Mouse (Mus musculus): Measurements from ENCODE around the gene Pgbd1. TPM values are rescaled to one million over a fixed set of nuclear protein-coding genes. Genes with fewer than 3 reads are reported as not detected.
A peak's percentile ranks its signal among the peaks of the same experiment; 100 is the strongest.

The Pgbd1 gene
- total and polyA plus RNA-seq, 3 experiments, result 0.25 to 0.35 TPM; not detected in 1

DNA sequence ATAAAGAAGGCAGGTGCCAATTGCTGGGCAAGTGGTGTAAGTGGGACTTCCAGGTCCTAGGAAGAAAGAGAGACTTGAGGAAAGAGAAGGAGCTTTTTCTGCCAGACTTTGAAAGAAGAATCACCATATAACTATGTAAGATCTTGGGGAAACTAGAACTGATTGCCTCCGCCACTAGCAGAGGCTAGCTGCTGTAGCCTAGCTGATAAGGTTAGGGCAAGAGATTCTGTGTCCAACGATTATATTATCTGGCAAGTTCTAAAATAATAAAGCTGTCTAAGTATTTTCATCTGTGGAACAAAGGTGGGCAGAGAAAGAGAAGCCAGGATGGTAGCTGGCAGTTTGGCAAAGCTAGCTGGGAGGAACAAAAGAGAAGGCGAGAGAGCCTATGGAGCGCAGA lies 31.6 kb upstream of the Pgbd1 start:
- Histone ChIP-seq H3K4me1 (ENCODE audit: control insufficient read depth in 1 of 2, insufficient read depth in 2 of 2, low read length in 2 of 2) (peaks cover 0 to 7% of the 10 kb centered on the region in 2 experiments; a peak in 2 of 4 replicates), H3K4me3 (ENCODE audit: control insufficient read depth in 1 of 2, insufficient read depth in 1 of 2, low read depth in 2 of 2, low read length in 2 of 2) (peak overlapping the region in 1 of 2 experiments; percentile 19; a peak in 2 of 4 replicates), H3K79me2 (ENCODE audit: control insufficient read depth, insufficient read depth, low read length, poor library complexity) (no peaks in the 10 kb centered on the region), H3K27me3 (ENCODE audit: control insufficient read depth in 1 of 2, insufficient read depth in 2 of 2, low read length in 2 of 2) (no peaks in the 10 kb centered on the region; a peak in 1 of 4 replicates), H3K36me3 (ENCODE audit: control insufficient read depth in 1 of 2, insufficient read depth in 2 of 2, low read length in 2 of 2) (peaks cover 0 to 7% of the 10 kb centered on the region in 2 experiments; a peak in 2 of 4 replicates), H3K27ac (ENCODE audit: control insufficient read depth, low read depth, low read length) (no peak overlapping the region), H3K9ac (ENCODE audit: control insufficient read depth, low read depth, low read length, poor library complexity, severe bottlenecking) (peak overlapping the region; percentile 30; the same call in 1 of the 2 replicates), H3K9me3 (replicated peaks; ENCODE audit: insufficient read depth, low read length) (no peaks in the 10 kb centered on the region)
- TF ChIP-seq MAFK (IDR thresholded peaks at IDR 0.05; ENCODE audit: borderline replicate concordance, low read depth, low read length) (no peak), ETS1 (IDR thresholded peaks at IDR 0.05; ENCODE audit: low read depth, low read length) (no peak), BHLHE40 (IDR thresholded peaks at IDR 0.05; ENCODE audit: borderline replicate concordance, low read depth, low read length) (no peak), RAD21 (IDR thresholded peaks at IDR 0.05; ENCODE audit: low read depth, low read length) (no peak), MXI1 (IDR thresholded peaks at IDR 0.05; ENCODE audit: low read depth, low read length) (no peak), ZMIZ1 (IDR thresholded peaks at IDR 0.05; ENCODE audit: low read depth, low read length) (no peak), CHD2 (IDR thresholded peaks at IDR 0.05; ENCODE audit: low read length) (no peak), EP300 (IDR thresholded peaks at IDR 0.05; ENCODE audit: low read depth in 1 of 2, low read length in 2 of 2) (peak; percentile 54 to 70; a peak in 3 of 4 replicates), TCF12 (IDR thresholded peaks at IDR 0.05; ENCODE audit: low read depth, low read length) (peak; percentile 71), POLR2AphosphoS5 (IDR thresholded peaks at IDR 0.05; ENCODE audit: borderline replicate concordance, low read depth, low read length) (no peak), ZKSCAN1 (IDR thresholded peaks at IDR 0.05; ENCODE audit: low read depth, low read length) (no peak), RCOR1 (IDR thresholded peaks at IDR 0.05; ENCODE audit: low read depth, low read length) (no peak), TAL1 (IDR thresholded peaks at IDR 0.05; ENCODE audit: low read length) (peak; percentile 12; the same call in 1 of the 2 replicates), GATA1 (IDR thresholded peaks at IDR 0.05; ENCODE audit: low read depth, low read length) (peak; percentile 78), USF2 (IDR thresholded peaks at IDR 0.05; ENCODE audit: borderline replicate concordance in 1 of 2, insufficient read depth in 1 of 2, low read depth in 1 of 2, low read length in 2 of 2) (no peak)
- DNase-seq (ENCODE audit: low read depth, low spot score), result peak; percentile 48

DNA sequence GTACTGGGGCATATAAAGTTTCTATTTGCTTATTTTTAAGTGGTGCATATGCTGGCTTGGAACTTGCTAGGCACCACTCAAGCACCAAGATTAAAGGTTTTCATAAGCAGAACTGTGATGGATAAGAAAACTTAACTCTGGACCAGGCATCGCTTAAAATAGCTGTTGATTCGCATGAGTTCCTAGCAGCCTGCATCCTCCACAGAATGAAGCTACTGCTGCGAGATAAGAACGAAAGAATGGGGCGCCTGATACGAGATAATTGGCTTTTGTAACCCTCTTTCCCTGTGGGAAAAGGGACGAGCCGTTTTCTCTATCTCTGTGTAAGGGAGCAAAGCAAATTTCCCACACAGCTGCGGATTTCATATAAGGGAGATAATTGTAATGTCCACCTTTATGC lies 28.2 kb upstream of the Pgbd1 start:
- DNase-seq (ENCODE audit: low read depth, low spot score), result peak; percentile 57
- no peak overlapping the region for H3K27ac ChIP-seq (ENCODE audit: control insufficient read depth, low read depth, low read length)
- peaks cover 0 to 7% of the 10 kb centered on the region in 2 experiments; a peak in 2 of 4 replicates for H3K4me1 ChIP-seq (ENCODE audit: control insufficient read depth in 1 of 2, insufficient read depth in 2 of 2, low read length in 2 of 2)
- no peaks in the 10 kb centered on the region for H3K79me2 ChIP-seq (ENCODE audit: control insufficient read depth, insufficient read depth, low read length, poor library complexity)
- H3K9me3 ChIP-seq (replicated peaks; ENCODE audit: insufficient read depth, low read length), result no peaks in the 10 kb centered on the region
- peaks cover 0 to 7% of the 10 kb centered on the region in 2 experiments; a peak in 2 of 4 replicates for H3K36me3 ChIP-seq (ENCODE audit: control insufficient read depth in 1 of 2, insufficient read depth in 2 of 2, low read length in 2 of 2)
- peak; percentile 31; the same call in 1 of the 2 replicates for TF ChIP-seq RCOR1 (IDR thresholded peaks at IDR 0.05; ENCODE audit: low read depth, low read length)
- TF ChIP-seq JUND (IDR thresholded peaks at IDR 0.05; ENCODE audit: low read depth, low read length), result no peak
- peak; percentile 39 to 53; a peak in 3 of 4 replicates for TF ChIP-seq EP300 (IDR thresholded peaks at IDR 0.05; ENCODE audit: low read depth in 1 of 2, low read length in 2 of 2)
- TF ChIP-seq MXI1 (IDR thresholded peaks at IDR 0.05; ENCODE audit: low read depth, low read length), result 0 out of 2 replicates have a peak, but pooled peaks have one; percentile 11
- TF ChIP-seq GATA1 (IDR thresholded peaks at IDR 0.05; ENCODE audit: low read depth, low read length), result peak; percentile 63
- peak; percentile 36; the same call in 1 of the 2 replicates for TF ChIP-seq TCF12 (IDR thresholded peaks at IDR 0.05; ENCODE audit: low read depth, low read length)
- TF ChIP-seq ZKSCAN1 (IDR thresholded peaks at IDR 0.05; ENCODE audit: low read depth, low read length), result no peak
- 0 out of 2 replicates have a peak, but pooled peaks have one; percentile 30 for TF ChIP-seq ETS1 (IDR thresholded peaks at IDR 0.05; ENCODE audit: low read depth, low read length)
- 0 out of 4 replicates have a peak overlapping the region, but pooled peaks of 1 of the 2 experiments have one; percentile 1 for H3K4me3 ChIP-seq (ENCODE audit: control insufficient read depth in 1 of 2, insufficient read depth in 1 of 2, low read depth in 2 of 2, low read length in 2 of 2)
- peaks cover 0 to 3% of the 10 kb centered on the region in 2 experiments; a peak in 3 of 4 replicates for H3K27me3 ChIP-seq (ENCODE audit: control insufficient read depth in 1 of 2, insufficient read depth in 2 of 2, low read length in 2 of 2)
- H3K9ac ChIP-seq (ENCODE audit: control insufficient read depth, low read depth, low read length, poor library complexity, severe bottlenecking), result no peak overlapping the region
